Mouse (Mus musculus) liver, postnatal 0 days (tissue): ENCODE measurements around the gene Cox19.

ENCODE experiments used
- CTCF ChIP-seq: sonication (generic); IDR thresholded peaks from 2 replicates; pipeline ENCODE4 v1.5.1; 2016; ENCODE audit warnings: antibody characterized with exemption, low read depth
- EP300 ChIP-seq: IDR thresholded peaks from 2 replicates; pipeline ENCODE4 v1.6.1; 2016; ENCODE audit warnings: antibody characterized with exemption, low read depth, mild to moderate bottlenecking

DNA sequence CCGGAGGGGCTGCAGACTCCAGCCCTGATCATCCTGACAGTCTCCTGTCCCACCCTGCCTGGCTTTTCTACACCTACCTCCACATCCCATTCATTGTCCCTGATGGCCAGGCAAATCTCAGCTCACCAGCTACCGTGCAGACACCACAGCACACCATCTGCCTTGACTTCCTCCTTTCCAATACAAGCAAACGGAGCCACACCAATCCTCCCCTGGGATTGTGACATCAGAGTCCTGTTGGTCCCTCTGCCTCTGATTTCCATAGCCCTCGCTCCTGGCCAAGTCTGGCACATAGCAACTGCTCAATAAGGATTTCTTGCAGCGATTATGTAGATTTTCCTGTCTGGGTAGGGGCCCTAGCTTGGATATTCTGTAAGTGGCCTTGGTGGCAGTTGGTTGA lies at the start of gene Cox19:
- TF ChIP-seq CTCF = no peak
- TF ChIP-seq EP300 = no peak
